Mouse (Mus musculus) left cerebral cortex, postnatal 10 days (tissue): ENCODE measurements at regions not wholly inside any gene's neighbourhood (a gene's known extent, or its start where the extent isn't known, plus 50 kb on each side); places are given as distances from the start of the nearest gene placed in this dataset.
A peak's percentile ranks its signal among the peaks of the same experiment; 100 is the strongest.

Experiments
- DNase-seq, 2 experiments: peaks; one replicate each; pipeline ENCODE4 v3.0.0; 2021 to 2022; ENCODE audit warnings: low spot score in 2 of 2, mixed read lengths in 1 of 2; ENCODE audit errors: extremely low spot score in 1 of 2
- intact Hi-C: fragments of 180-260 bp; cut with DNase I; formaldehyde crosslinking; loops from one replicate; pipeline ENCODE4 v1.15.1; 2025

GRCm38 (mm10) chr3:33902431-33902830 lies 58.3 kb upstream of the Ccdc39 start:
- intact Hi-C loops = no loop called here
- DNase-seq = no peak

GRCm38 (mm10) chr3:33903326-33903725 lies 59.2 kb upstream of the Ccdc39 start:
- intact Hi-C loops = no loop called here
- no peak for DNase-seq

DNA sequence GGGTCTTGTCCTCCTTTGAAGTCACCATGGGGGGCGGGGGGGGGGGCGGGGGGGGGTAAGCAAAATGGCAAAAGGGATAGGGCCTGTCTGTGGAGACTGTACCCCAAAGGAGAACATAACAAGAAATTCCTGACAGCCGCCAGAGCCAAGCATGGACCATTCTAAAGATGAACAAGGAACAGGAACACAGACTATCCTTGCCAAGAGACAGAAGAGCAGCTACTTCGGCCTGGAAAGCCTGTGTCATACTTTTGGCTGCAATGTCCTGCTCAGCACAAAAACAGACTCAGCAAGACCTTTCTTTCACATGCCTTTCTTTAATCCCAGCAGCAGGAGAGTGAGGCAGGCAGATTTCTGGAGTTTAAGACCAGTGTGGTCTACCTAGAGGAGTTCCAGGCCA lies 59.7 kb upstream of the Ccdc39 start:
- intact Hi-C loops = no loop called here

GRCm38 (mm10) chr3:33904854-33905678 lies 61.0 kb upstream of the Ccdc39 start:
- no peak for DNase-seq
- intact Hi-C loops = no loop called here

More for the DNA sequence above, 59.7 kb upstream of the Ccdc39 start:
- DNase-seq = no peak

DNA sequence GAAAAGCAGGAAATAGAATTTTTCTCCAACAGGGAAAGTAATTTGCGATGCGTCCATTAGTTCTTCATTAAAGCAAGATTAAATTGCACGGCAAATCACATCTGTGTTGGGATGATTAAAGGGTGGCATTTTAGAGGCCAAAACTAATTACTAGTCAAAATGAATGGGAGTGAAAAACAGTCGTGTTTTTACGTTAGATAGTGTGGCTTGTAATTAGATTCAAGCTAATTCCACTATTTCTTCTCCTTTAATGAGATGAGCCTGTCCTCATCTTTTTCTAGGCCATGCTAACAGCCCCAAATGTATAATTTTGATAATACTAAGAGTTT lies 61.5 kb upstream of the Ccdc39 start:
- intact Hi-C loops = no loop called here
- DNase-seq = no peak

GRCm38 (mm10) chr3:33907061-33907460 lies 63.0 kb upstream of the Ccdc39 start:
- intact Hi-C loops = no loop called here
- no peak for DNase-seq

GRCm38 (mm10) chr3:33911559-33911958 lies 67.4 kb upstream of the Ccdc39 start:
- intact Hi-C loops = no loop called here
- no peak for DNase-seq

GRCm38 (mm10) chr3:33913470-33913869 lies 69.4 kb upstream of the Ccdc39 start:
- DNase-seq = no peak
- intact Hi-C loops = no loop called here

- no peak for DNase-seq
- intact Hi-C loops = no loop called here
Observed at GRCm38 (mm10) chr3:33914386-33914785, 70.3 kb upstream of the Ccdc39 start.

GRCm38 (mm10) chr3:33915777-33916176 lies 71.7 kb upstream of the Ccdc39 start:
- intact Hi-C loops = loop anchor here (5.0 kb wide), 1 partner anchor 63 kb away; no protein-coding TSS in a partner anchor
- DNase-seq = no peak

DNA sequence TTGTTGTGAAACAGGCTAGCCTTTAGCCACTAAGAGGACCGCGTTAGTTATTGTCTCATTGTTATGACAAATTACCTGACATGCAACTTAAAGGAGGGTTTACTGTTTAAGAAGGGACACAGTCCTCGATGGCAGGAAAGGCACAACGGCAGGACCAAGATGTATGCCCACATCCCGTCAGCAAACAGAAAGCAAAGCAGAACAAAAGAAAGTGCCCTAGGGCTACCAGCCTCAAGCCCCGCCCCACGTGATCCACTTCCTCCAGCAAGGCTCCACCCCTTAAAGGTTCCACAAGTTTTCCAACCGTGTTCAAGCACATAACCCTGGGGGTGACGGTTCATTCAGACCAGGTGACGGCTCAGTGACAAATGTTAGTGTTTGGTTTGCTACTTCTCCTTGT lies 72.2 kb upstream of the Ccdc39 start:
- intact Hi-C loops = loop anchor here (5.0 kb wide), 1 partner anchor 64 kb away; no protein-coding TSS in a partner anchor
- no peak for DNase-seq

DNA sequence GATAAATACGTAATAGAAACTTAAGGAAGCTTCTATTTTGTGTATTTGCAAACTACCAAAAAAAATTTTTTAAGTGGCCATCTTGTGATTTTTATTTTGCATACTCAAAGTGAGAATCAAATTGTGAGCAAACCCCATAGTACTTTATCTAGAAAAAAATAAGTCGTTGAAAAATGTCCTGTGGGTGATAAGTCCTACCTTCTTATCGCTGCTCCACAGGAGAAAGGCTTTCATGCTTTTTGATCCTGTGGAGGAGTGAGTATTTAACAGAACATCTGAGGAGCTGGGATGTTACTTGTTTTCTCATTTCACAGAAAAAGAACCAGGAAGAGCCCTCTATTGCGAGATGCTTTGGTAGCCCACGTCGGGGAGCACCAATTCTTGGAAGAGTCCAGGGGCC lies 72.7 kb upstream of the Ccdc39 start:
- DNase-seq = no peak
- intact Hi-C loops = loop anchor here (5.0 kb wide), 1 partner anchor 65 kb away; no protein-coding TSS in a partner anchor

DNA sequence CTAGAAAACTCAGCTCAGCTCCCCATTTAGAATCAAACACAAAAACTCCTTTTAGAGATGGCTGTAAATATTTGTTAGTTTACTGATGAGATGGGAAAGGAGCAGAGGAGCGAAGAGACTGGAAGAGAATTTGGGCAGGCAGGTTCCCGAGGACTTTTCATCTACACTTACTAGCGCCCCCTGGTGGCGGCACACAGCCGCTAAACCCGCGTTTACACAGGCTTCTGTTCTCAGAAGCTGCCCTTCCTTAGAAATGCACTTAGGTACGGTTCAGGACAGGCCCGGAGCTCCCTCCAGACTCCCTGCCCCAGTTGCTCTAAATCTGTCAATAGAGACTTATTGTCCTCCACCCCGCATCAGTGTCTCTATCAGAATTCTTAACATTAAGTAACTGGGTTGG lies 74.7 kb upstream of the Ccdc39 start:
- peak; percentile 50 to 76 for DNase-seq
- intact Hi-C loops = loop anchor here (5.0 kb wide), 1 partner anchor 66 kb away; no protein-coding TSS in a partner anchor

GRCm38 (mm10) chr3:33925072-33925471 lies 81.0 kb upstream of the Ccdc39 start:
- intact Hi-C loops = no loop called here
- no peak for DNase-seq

GRCm38 (mm10) chr3:33955064-33955463 lies 64.7 kb upstream of the Fxr1 start:
- intact Hi-C loops = loop anchor here (10.0 kb wide), 4 partner anchors 120 to 690 kb away; no protein-coding TSS in a partner anchor
- no peak for DNase-seq

GRCm38 (mm10) chr3:33955854-33956624 lies 63.7 kb upstream of the Fxr1 start:
- intact Hi-C loops = loop anchor here (10.0 kb wide), 4 partner anchors 119 to 689 kb away; no protein-coding TSS in a partner anchor
- peak; percentile 52 to 67 for DNase-seq

- no peak for DNase-seq
- intact Hi-C loops = loop anchor here (10.0 kb wide), 4 partner anchors 118 to 688 kb away; no protein-coding TSS in a partner anchor
Observed at GRCm38 (mm10) chr3:33956625-33957023, 63.1 kb upstream of the Fxr1 start.

GRCm38 (mm10) chr3:33957676-33958075 lies 62.1 kb upstream of the Fxr1 start:
- intact Hi-C loops = loop anchor here (10.0 kb wide), 4 partner anchors 117 to 687 kb away; no protein-coding TSS in a partner anchor
- DNase-seq = no peak

DNA sequence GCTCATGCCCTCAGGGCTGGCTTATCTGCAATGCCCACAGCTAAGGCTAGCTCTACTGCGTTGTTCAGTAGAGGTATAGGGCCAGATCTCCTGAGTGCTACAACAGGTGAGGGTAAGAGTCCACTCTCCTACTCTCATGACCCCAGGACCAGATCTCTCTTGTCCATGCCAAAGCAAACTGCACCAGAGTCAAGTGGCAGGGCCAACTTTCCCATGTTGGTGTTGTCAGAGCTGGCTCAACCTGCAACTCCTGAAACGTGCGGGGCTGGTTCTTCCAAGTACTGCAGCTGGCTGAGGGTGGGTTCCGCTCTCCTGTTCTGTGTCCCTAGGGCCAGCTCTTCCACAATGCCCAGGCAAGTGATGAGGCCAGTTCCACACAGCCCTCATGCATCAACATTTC lies 61.5 kb upstream of the Fxr1 start:
- DNase-seq = no peak

DNA sequence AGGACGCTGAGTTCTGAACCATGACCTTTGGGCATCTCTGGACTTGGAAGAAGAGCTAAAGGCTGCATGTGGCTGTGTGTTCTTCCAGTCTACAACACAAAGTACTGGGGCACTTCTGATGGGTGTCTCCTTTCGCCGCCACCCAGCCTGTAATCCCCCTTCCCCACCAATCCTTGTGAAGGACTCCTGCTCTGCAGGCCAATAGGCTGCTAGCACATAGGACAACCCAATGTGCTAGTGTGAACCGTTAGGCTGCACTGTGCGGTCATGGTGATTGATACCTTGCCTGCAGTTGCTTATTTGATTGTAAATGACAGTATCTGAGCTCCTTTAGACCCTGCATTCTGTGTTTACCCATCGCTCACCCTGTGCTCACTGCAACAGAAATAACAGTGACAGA lies 59.5 kb upstream of the Fxr1 start:
- no peak for DNase-seq
- intact Hi-C loops = no loop called here

More for the DNA sequence above, 61.5 kb upstream of the Fxr1 start:
- intact Hi-C loops = loop anchor here (10.0 kb wide), 4 partner anchors 117 to 687 kb away; no protein-coding TSS in a partner anchor
